Mouse (Mus musculus): Measurements from ENCODE around the gene Slc7a10. TPM values are rescaled to one million over a fixed set of nuclear protein-coding genes. Genes with fewer than 3 reads are reported as not detected.

Gene Slc7a10
- total and polyA plus RNA-seq, 3 experiments: not detected

DNA sequence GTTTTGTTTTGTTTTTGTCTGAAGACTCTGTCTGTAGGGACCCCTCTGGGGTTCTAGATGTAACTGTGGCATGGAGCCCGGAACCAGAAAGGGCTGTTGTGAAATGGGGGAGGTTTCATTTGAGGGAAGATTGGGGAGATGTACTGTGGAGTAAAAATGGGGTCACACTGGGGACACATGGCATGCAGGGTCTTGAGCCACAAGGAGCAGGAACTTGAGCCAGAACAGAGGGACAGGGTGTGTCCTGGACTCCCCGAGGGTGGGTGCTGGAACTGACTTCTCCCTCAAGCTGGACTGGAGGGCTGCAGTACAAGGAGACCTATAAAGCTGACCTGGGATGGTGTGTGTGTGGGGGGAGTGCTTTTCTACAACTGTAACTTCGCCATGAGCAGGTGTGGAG lies 28.7 kb upstream of the Slc7a10 start:
- no peak for TF ChIP-seq USF1 (IDR thresholded peaks at IDR 0.05; ENCODE audit: low read depth, low read length)
- no peak for TF ChIP-seq MXI1 (IDR thresholded peaks at IDR 0.05; ENCODE audit: low read depth, low read length)
- TF ChIP-seq USF2 (conservative IDR thresholded peaks at IDR 0.05; ENCODE audit: low read depth, low read length): no peak
- no peak for TF ChIP-seq ZKSCAN1 (IDR thresholded peaks at IDR 0.05; ENCODE audit: borderline replicate concordance, low read depth, low read length)
- TF ChIP-seq EP300 (IDR thresholded peaks at IDR 0.05; ENCODE audit: low read length): no peak
- TF ChIP-seq RCOR1 (conservative IDR thresholded peaks at IDR 0.05; ENCODE audit: low read depth, low read length): no peak
- TF ChIP-seq GABPA (IDR thresholded peaks at IDR 0.05; ENCODE audit: insufficient replicate concordance, low read depth, low read length): no peak
- no peak for TF ChIP-seq POLR2A (IDR thresholded peaks at IDR 0.05; ENCODE audit: low read depth, low read length)
- TF ChIP-seq IRF4 (IDR thresholded peaks at IDR 0.05; ENCODE audit: low read depth, low read length): no peak
- no peak for TF ChIP-seq MYC (IDR thresholded peaks at IDR 0.05; ENCODE audit: low read depth, low read length)
- TF ChIP-seq NELFE (IDR thresholded peaks at IDR 0.05; ENCODE audit: low read depth, low read length): no peak
- TF ChIP-seq NRF1 (IDR thresholded peaks at IDR 0.05; ENCODE audit: low read depth, low read length): no peak
- TF ChIP-seq TBP (conservative IDR thresholded peaks at IDR 0.05; ENCODE audit: low read depth, low read length): no peak
- no peak for TF ChIP-seq SMC3 (IDR thresholded peaks at IDR 0.05; ENCODE audit: low read depth, low read length)
- TF ChIP-seq E2F4 (IDR thresholded peaks at IDR 0.05; ENCODE audit: insufficient replicate concordance, low read depth, low read length): no peak
- TF ChIP-seq JUND (conservative IDR thresholded peaks at IDR 0.05; ENCODE audit: low read depth, low read length): no peak
- Histone ChIP-seq H3K79me2 (replicated peaks; ENCODE audit: control insufficient read depth, extremely low read depth, insufficient read depth, poor library complexity, severe bottlenecking) (no peaks in the 10 kb centered on the region), H3K4me3 (replicated peaks in 1 of 3; ENCODE audit: low read depth in 2 of 3, low read length in 2 of 3, poor library complexity in 1 of 3) (no peak overlapping the region), H3K36me3 (replicated peaks in 1 of 2; ENCODE audit: control insufficient read depth in 1 of 2, insufficient read depth in 1 of 2, low read length in 1 of 2) (no peaks in the 10 kb centered on the region), H3K27ac (ENCODE audit: insufficient read depth, low read depth) (no peak overlapping the region), H3K4me1 (ENCODE audit: control insufficient read depth in 1 of 2, insufficient read depth in 2 of 2) (peaks cover 8 to 26% of the 10 kb centered on the region in 2 experiments), H3K4me2 (ENCODE audit: insufficient read depth, low read depth, poor library complexity, severe bottlenecking) (no peak overlapping the region), H3K9me3 (replicated peaks; ENCODE audit: low read length) (peaks cover 14% of the 10 kb centered on the region), H3K27me3 (replicated peaks) (peaks cover 2% of the 10 kb centered on the region), H3K9ac (ENCODE audit: insufficient read depth, low read depth) (no peak overlapping the region)
- no peak for DNase-seq (ENCODE audit: extremely low read depth)
- in situ Hi-C loops (cut with MboI; ENCODE audit: low pct_ligation_motif_present, low pct_unique_long_range_greater_than_20kb, low sequenced_read_pairs): no loop called here
- dilution Hi-C loops (cut with MboI; ENCODE audit: extremely low pct_ligation_motif_present, extremely low pct_unique_long_range_greater_than_20kb, low sequenced_read_pairs): no loop called here

DNA sequence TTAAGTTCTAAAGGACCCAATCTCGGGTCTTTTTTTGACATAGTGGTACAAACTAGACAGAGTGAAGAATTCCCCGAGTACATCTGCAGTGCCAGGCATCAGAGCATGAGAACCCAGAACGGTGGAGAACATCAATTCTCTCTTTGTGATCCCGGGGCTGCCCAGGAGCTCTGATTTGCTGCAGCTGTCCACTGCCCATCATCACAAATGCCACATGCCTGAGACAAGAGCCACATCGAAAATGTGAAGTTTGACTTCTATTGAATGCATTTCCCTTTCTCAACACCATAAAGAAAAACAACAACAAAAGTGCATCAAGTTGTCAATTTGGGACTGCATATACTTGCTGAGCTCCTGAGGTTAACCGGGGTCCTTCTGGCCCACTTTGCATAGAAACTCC lies 23.7 kb upstream of the Slc7a10 start:
- TF ChIP-seq USF1 (IDR thresholded peaks at IDR 0.05; ENCODE audit: low read depth, low read length): no peak
- TF ChIP-seq NRF1 (IDR thresholded peaks at IDR 0.05; ENCODE audit: low read depth, low read length): no peak
- no peak for TF ChIP-seq MYC (IDR thresholded peaks at IDR 0.05; ENCODE audit: low read depth, low read length)
- TF ChIP-seq ZC3H11A (IDR thresholded peaks at IDR 0.05; ENCODE audit: low read depth, low read length): no peak
- TF ChIP-seq MAX (IDR thresholded peaks at IDR 0.05; ENCODE audit: low read length): no peak
- TF ChIP-seq BHLHE40 (IDR thresholded peaks at IDR 0.05; ENCODE audit: low read depth, low read length): no peak
- no peak for TF ChIP-seq ZNF384 (IDR thresholded peaks at IDR 0.05; ENCODE audit: low read depth, low read length)
- no peak for TF ChIP-seq ETS1 (conservative IDR thresholded peaks at IDR 0.05; ENCODE audit: low read depth, low read length)
- no peak for TF ChIP-seq JUN (IDR thresholded peaks at IDR 0.05; ENCODE audit: insufficient read depth, low read depth, low read length)
- TF ChIP-seq MAZ (IDR thresholded peaks at IDR 0.05; ENCODE audit: low read depth, low read length): no peak
- TF ChIP-seq NELFE (IDR thresholded peaks at IDR 0.05; ENCODE audit: low read depth, low read length): no peak
- TF ChIP-seq CHD2 (IDR thresholded peaks at IDR 0.05; ENCODE audit: low read length): no peak
- TF ChIP-seq EP300 (IDR thresholded peaks at IDR 0.05; ENCODE audit: low read length): no peak
- no peak for TF ChIP-seq USF2 (conservative IDR thresholded peaks at IDR 0.05; ENCODE audit: low read depth, low read length)
- no peak for TF ChIP-seq ZKSCAN1 (IDR thresholded peaks at IDR 0.05; ENCODE audit: borderline replicate concordance, low read depth, low read length)
- TF ChIP-seq IRF4 (IDR thresholded peaks at IDR 0.05; ENCODE audit: low read depth, low read length): no peak
- no peak for TF ChIP-seq GABPA (IDR thresholded peaks at IDR 0.05; ENCODE audit: insufficient replicate concordance, low read depth, low read length)
- no peak for TF ChIP-seq RAD21 (IDR thresholded peaks at IDR 0.05; ENCODE audit: low read depth, low read length)
- in situ Hi-C loops (cut with MboI; ENCODE audit: low pct_ligation_motif_present, low pct_unique_long_range_greater_than_20kb, low sequenced_read_pairs): no loop called here
- Histone ChIP-seq H3K9ac (ENCODE audit: insufficient read depth, low read depth) (no peak overlapping the region), H3K4me1 (ENCODE audit: control insufficient read depth in 1 of 2, insufficient read depth in 2 of 2) (no peaks in the 10 kb centered on the region), H3K27ac (ENCODE audit: insufficient read depth, low read depth) (no peak overlapping the region), H3K79me2 (replicated peaks; ENCODE audit: control insufficient read depth, extremely low read depth, insufficient read depth, poor library complexity, severe bottlenecking) (no peaks in the 10 kb centered on the region), H3K27me3 (replicated peaks) (peaks cover 9% of the 10 kb centered on the region), H3K36me3 (replicated peaks in 1 of 2; ENCODE audit: control insufficient read depth in 1 of 2, insufficient read depth in 1 of 2, low read length in 1 of 2) (no peaks in the 10 kb centered on the region), H3K9me3 (replicated peaks; ENCODE audit: low read length) (peaks cover 14% of the 10 kb centered on the region), H3K4me3 (replicated peaks in 1 of 3; ENCODE audit: low read depth in 2 of 3, low read length in 2 of 3, poor library complexity in 1 of 3) (no peak overlapping the region), H3K4me2 (ENCODE audit: insufficient read depth, low read depth, poor library complexity, severe bottlenecking) (no peak overlapping the region)
- DNase-seq (ENCODE audit: extremely low read depth): no peak
- dilution Hi-C loops (cut with MboI; ENCODE audit: extremely low pct_ligation_motif_present, extremely low pct_unique_long_range_greater_than_20kb, low sequenced_read_pairs): no loop called here

Measured in CH12.LX (cell line).